Mouse (Mus musculus): ENCODE data around the gene Eef2kmt.

Gene Eef2kmt

DNA sequence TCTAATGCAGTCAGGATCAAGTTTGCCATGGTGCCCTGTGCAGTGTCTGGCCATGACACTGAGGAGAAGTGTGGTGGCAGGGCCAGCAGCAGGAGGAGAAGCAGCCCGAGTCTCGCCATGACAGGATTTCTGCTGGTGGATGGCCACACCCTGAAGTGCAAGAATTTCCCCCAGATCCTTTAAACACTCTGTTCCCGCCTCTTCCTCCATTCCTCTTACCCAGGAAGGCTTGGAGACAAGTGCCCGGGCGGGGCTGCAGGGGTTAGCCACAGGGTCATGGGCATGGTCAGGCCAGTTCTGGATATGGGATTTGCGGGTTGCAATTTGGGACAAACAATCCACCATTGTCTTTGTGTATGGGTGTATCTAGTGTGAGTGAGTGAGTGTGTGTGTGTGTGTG is 33.6 kb downstream of the Eef2kmt start, which contains the start of gene AU021092:
Gene AU021092 (minus strand): TSS at position 160 of the 400 bp plus-strand sequence.
- DNase-seq (ENCODE audit: low spot score), result no peak

GRCm38 (mm10) chr16:5221403-5221802 is 34.4 kb downstream of the Eef2kmt start:
- no peak for DNase-seq (ENCODE audit: low spot score)

GRCm38 (mm10) chr16:5217341-5218133 is 38.2 kb downstream of the Eef2kmt start:
- peak; percentile 48 for DNase-seq (ENCODE audit: low spot score)

- no peak for DNase-seq (ENCODE audit: low spot score)
These were observed 39.1 kb downstream of the Eef2kmt start for GRCm38 (mm10) chr16:5216686-5217085.

- no peak for DNase-seq (ENCODE audit: low spot score)
These were observed 41.7 kb downstream of the Eef2kmt start for GRCm38 (mm10) chr16:5214126-5214525.

GRCm38 (mm10) chr16:5212150-5212549 is 43.6 kb downstream of the Eef2kmt start:
- DNase-seq (ENCODE audit: low spot score), result no peak

DNA sequence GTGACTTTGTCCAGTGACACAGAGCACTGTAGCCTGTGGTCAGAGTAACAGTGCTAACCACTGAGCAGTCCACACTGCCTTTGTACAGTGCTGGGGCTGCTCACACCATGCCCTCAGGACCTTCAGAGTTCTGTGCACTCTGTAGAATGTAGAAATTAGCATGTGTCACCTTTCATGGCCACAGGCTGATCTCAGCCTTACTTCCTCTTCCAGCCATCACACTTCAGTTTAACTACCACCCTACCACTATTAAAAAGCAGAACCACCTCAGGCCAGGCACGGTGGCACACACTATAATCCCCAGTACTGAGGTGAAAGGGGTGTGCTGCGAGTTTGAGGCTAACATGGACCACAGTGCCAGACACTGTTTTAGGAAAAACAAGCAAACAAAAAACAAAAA is 45.4 kb downstream of the Eef2kmt start:
- DNase-seq (ENCODE audit: low spot score), result no peak

DNA sequence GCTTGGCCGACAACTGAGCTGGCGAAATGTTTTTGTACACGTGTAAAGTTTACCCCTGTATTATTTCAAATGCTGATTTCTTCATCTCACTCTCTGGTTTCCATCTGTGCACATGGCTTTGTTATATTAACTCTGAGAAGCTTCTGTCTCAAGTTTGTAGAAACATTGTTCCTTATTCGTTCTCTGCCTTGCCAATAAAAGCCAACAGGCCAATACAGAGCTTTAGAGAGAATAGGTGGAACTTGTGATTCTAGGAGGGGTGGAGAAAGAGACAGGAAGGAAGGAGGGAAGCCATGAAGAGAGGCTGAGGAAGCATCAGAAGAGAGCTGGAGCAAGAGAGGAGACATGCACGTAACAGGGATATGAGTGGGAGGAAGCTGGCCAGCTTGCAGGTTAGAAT is 49.7 kb downstream of the Eef2kmt start:
- DNase-seq (ENCODE audit: low spot score), result no peak

DNA sequence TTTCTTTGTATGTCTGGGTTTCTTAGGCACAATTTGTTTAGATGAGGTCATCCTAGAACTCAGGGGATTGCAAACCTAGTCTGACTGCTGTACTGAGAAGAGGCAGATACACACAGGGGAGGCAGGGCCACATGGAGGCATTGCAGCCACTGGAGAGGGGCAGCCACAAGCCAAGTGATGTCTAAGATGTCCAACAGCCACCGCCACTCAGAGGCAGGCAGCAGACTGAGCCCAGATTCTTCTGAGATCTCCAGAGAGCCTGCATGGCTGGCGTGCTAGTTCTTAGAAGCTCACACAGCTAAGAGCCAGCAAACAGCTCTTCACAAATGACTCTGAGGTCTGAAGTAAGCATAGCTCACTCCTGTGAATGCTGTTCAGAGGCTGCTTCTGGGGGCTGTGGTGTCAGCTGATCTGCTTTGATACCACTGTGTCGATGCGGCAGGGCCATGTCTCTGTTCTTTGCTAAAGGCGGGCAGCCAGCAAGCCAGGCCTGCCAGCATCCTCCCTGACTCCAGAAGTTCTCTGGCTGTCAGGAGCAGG is 50.3 kb downstream of the Eef2kmt start:
- no peak for DNase-seq (ENCODE audit: low spot score)

- DNase-seq (ENCODE audit: low spot score), result peak; percentile 71
These were observed 51.9 kb downstream of the Eef2kmt start, which contains the start of gene Nagpa for GRCm38 (mm10) chr16:5203668-5204433. Nagpa (minus strand) TSS chr16:5204012.

GRCm38 (mm10) chr16:5203200-5203599 is 52.6 kb downstream of the Eef2kmt start:
- DNase-seq (ENCODE audit: low spot score), result no peak

GRCm38 (mm10) chr16:5202681-5203080 is 53.1 kb downstream of the Eef2kmt start:
- peak; percentile 42 for DNase-seq (ENCODE audit: low spot score)

DNA sequence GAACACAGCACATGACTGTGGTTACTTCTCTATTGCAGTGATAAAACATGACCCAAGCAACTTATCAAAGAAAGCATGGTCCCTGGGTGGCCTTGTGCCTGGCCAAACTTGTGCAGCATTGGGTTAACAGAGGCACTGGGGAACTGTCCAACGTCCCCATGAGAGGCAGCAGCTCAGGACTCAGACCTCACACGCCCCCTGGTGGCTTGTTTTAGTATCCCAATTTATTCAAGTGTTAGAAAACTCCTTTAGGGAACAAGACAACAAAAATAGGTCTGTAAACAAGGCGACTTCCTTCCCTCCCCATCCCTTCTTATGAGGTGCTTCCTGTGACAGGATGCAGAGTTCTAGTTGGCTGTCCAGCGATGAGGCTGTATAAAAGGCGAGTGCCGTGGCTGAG is 60.7 kb downstream of the Eef2kmt start:
- DNase-seq (ENCODE audit: low spot score), result peak; percentile 36
